Mouse (Mus musculus) forebrain, embryonic 15.5 days (tissue): ENCODE measurements around the gene Olfr490. TPM values are rescaled to one million over a fixed set of nuclear protein-coding genes. Genes with fewer than 3 reads are reported as not detected.

Source experiments
- ATAC-seq: fragments of 200-750 bp; cut with Nextera tagmentation; replicated peaks from 2 replicates; pipeline ENCODE4 v1.8.0; 2017; ENCODE audit warnings: mild to moderate bottlenecking, moderate TSS enrichment, moderate library complexity
- H3K27ac ChIP-seq: fragments of 300-500 bp; sonication (generic); replicated peaks from 2 replicates; pipeline ENCODE4 v1.5.1; 2015; ENCODE audit warnings: mild to moderate bottlenecking, inconsistent platforms
- H3K27me3 ChIP-seq: fragments of 300-500 bp; sonication (generic); 2 replicates; pipeline ENCODE4 v1.6.1; 2015; ENCODE audit warnings: inconsistent platforms
- H3K36me3 ChIP-seq: fragments of 300-500 bp; sonication (generic); 2 replicates; pipeline ENCODE4 v1.6.1; 2015; ENCODE audit warnings: mild to moderate bottlenecking, inconsistent platforms
- H3K4me1 ChIP-seq: fragments of 300-500 bp; sonication (generic); 2 replicates; pipeline ENCODE4 v1.6.1; 2015; ENCODE audit warnings: inconsistent platforms
- H3K4me2 ChIP-seq: fragments of 300-500 bp; sonication (generic); replicated peaks from 2 replicates; pipeline ENCODE4 v1.6.1; 2015; ENCODE audit warnings: mild to moderate bottlenecking, inconsistent platforms
- H3K4me3 ChIP-seq: fragments of 300-500 bp; sonication (generic); 2 replicates; pipeline ENCODE4 v1.5.1; 2015; ENCODE audit warnings: mild to moderate bottlenecking, inconsistent platforms
- H3K9ac ChIP-seq: fragments of 300-500 bp; sonication (generic); replicated peaks from 2 replicates; pipeline ENCODE4 v1.6.1; 2015; ENCODE audit warnings: mild to moderate bottlenecking, inconsistent platforms
- H3K9me3 ChIP-seq: fragments of 300-500 bp; sonication (generic); 2 replicates; pipeline ENCODE4 v1.6.1; 2016; ENCODE audit warnings: inconsistent platforms
- WGBS: fragments of 180-500 bp; shearing (Covaris S2); methylation state at CpG from one replicate; pipeline ENCODE4 v1.1.7; 2015; ENCODE audit warnings: mixed read lengths; 5-methylcytosine and 5-hydroxymethylcytosine counted together
- polyA plus RNA-seq: library from polyadenylated mRNA; unstranded; fragments of >200 nt; fragmentation: Nextera tagmentation; extraction: Ambion mirVana; gene quantifications from 2 replicates; pipeline ENCODE4 v1.2.1, GENCODE M21; 2015

Olfr490 gene
- polyA plus RNA-seq: not detected in 2 replicates

- no peak for ATAC-seq
- H3K4me3 ChIP-seq: no peak within 1 kb of the TSS
- no peaks in the 10 kb centered on the region for H3K27me3 ChIP-seq
- H3K27ac ChIP-seq: no peak within 1 kb of the TSS
- H3K9me3 ChIP-seq: no peaks in the 10 kb centered on the region
- H3K36me3 ChIP-seq: no peaks in the 10 kb centered on the region
- H3K4me2 ChIP-seq: no peak within 1 kb of the TSS
- no peak within 1 kb of the TSS for H3K9ac ChIP-seq
- no peaks in the 10 kb centered on the region for H3K4me1 ChIP-seq
Observed at GRCm38 (mm10) chr7:108288834-108289233, at the start of gene Olfr490. Olfr490 (minus strand) TSS chr7:108288934.

- 89% methylated on average over 2 of the region's 2 CpGs for WGBS
- H3K9me3 ChIP-seq: no peaks in the 10 kb centered on the region
- H3K4me3 ChIP-seq: no peak within 1 kb of the TSS
- H3K9ac ChIP-seq: no peak within 1 kb of the TSS
- no peak within 1 kb of the TSS for H3K4me2 ChIP-seq
- H3K4me1 ChIP-seq: no peaks in the 10 kb centered on the region
- no peak within 1 kb of the TSS for H3K27ac ChIP-seq
- no peaks in the 10 kb centered on the region for H3K27me3 ChIP-seq
- no peaks in the 10 kb centered on the region for H3K36me3 ChIP-seq
- no peak for ATAC-seq
Observed at GRCm38 (mm10) chr7:108323574-108323973, 34.8 kb upstream of the Olfr490 start, which contains the start of gene Olfr492. Olfr492 (minus strand) TSS chr7:108323674.

DNA sequence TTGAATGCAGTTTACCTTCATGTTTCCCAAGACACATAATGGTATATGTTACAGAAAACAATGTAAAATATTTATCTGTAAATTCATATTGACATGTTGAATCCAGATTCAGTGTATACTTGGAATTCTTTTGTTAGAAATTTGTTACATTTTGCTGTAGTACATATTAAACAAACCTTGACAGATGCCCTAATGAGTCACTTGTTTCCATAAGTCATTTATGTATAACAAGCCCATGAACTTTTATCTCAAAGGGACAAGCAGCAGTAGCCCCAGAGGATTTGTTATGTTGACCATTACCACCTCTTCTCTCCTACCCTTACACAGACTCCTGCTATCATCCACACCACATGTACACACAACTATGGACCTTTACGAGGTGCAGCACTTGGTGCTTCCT, 24.4 kb upstream of the Olfr490 start, which contains the start of gene Olfr491:
TSS of gene Olfr491 (plus strand) at position 301 of the 400 bp plus-strand sequence.
- H3K9me3 ChIP-seq: no peaks in the 10 kb centered on the region
- no peaks in the 10 kb centered on the region for H3K36me3 ChIP-seq
- WGBS: 76% methylated on average over 1 of the region's 1 CpGs
- H3K27me3 ChIP-seq: no peaks in the 10 kb centered on the region
- no peak within 1 kb of the TSS for H3K27ac ChIP-seq
- H3K4me1 ChIP-seq: no peaks in the 10 kb centered on the region
- ATAC-seq: no peak
- H3K4me2 ChIP-seq: no peak within 1 kb of the TSS
- H3K4me3 ChIP-seq: no peak within 1 kb of the TSS
- H3K9ac ChIP-seq: no peak within 1 kb of the TSS

DNA sequence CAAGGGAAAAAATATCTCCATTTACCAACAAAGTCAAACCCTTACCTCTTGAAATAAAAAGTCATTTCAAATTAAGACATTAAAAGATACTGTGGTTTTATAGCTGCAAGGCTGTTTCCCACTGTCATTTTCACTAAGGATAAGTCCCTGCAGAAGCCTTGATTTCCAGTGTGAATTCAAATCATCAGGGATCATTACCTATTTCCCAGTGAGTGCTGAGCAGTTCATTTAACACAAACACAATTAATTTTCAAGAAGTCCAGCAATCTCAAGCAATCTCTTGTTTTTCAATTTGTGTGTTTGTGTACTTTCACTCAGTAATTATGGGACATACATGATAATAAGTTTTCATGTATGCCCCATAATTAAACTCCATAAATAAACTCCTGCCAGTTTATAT, 30.5 kb downstream of the Olfr490 start, which contains the start of gene Olfr488:
TSS of gene Olfr488 (minus strand) at position 101 of the 400 bp plus-strand sequence.
- H3K4me3 ChIP-seq: no peak within 1 kb of the TSS
- H3K4me1 ChIP-seq: no peaks in the 10 kb centered on the region
- no peaks in the 10 kb centered on the region for H3K36me3 ChIP-seq
- no peak for ATAC-seq
- no peak within 1 kb of the TSS for H3K27ac ChIP-seq
- no peak within 1 kb of the TSS for H3K9ac ChIP-seq
- H3K4me2 ChIP-seq: no peak within 1 kb of the TSS
- no peaks in the 10 kb centered on the region for H3K27me3 ChIP-seq
- H3K9me3 ChIP-seq: no peaks in the 10 kb centered on the region

Other genes starting within 250 kb of the Olfr490 start
- gene Olfr479, start 238.2 kb downstream of the Olfr490 start, polyA plus RNA-seq: not detected in 2 replicates
- not detected in 2 replicates for gene Olfr480, start 221.6 kb downstream of the Olfr490 start, polyA plus RNA-seq
- gene Olfr481, start 209.1 kb downstream of the Olfr490 start, polyA plus RNA-seq: not detected in 2 replicates
- gene Olfr482, start 191.3 kb downstream of the Olfr490 start, polyA plus RNA-seq: 0.08 and 0.09 TPM in 2 replicates
- gene Olfr483, start 188.1 kb downstream of the Olfr490 start, polyA plus RNA-seq: not detected in 2 replicates
- gene Olfr484, start 161.5 kb downstream of the Olfr490 start, polyA plus RNA-seq: not detected in 2 replicates
- not detected in 2 replicates for gene Olfr485, start 129.1 kb downstream of the Olfr490 start, polyA plus RNA-seq
- gene Olfr486, start 116.2 kb downstream of the Olfr490 start, polyA plus RNA-seq: not detected in 2 replicates
- not detected in 2 replicates for gene Olfr487, start 74.3 kb downstream of the Olfr490 start, polyA plus RNA-seq
- not detected in 2 replicates for gene Olfr488, start 30.6 kb downstream of the Olfr490 start, polyA plus RNA-seq
- not detected in 2 replicates for gene Olfr491, start 24.5 kb upstream of the Olfr490 start, polyA plus RNA-seq
- not detected in 2 replicates for gene Olfr492, start 34.7 kb upstream of the Olfr490 start, polyA plus RNA-seq
- not detected in 2 replicates for gene Olfr493, start 58.0 kb upstream of the Olfr490 start, polyA plus RNA-seq
- not detected in 2 replicates for gene Olfr494, start 76.4 kb upstream of the Olfr490 start, polyA plus RNA-seq
- not detected in 2 replicates for gene Olfr495, start 104.2 kb upstream of the Olfr490 start, polyA plus RNA-seq
- gene Olfr497, start 131.5 kb upstream of the Olfr490 start, polyA plus RNA-seq: not detected in 2 replicates
- not detected in 2 replicates for gene Olfr498, start 176.4 kb upstream of the Olfr490 start, polyA plus RNA-seq
- not detected in 2 replicates for gene Olfr502, start 236.1 kb upstream of the Olfr490 start, polyA plus RNA-seq